Mouse (Mus musculus): Measurements from ENCODE around the gene Ptbp3. TPM values are rescaled to one million over a fixed set of nuclear protein-coding genes. Genes with fewer than 3 reads are reported as not detected.

Ptbp3 gene
- 38.7 and 40.7 TPM in 2 replicates for polyA plus RNA-seq (2015; fragmentation: Nextera tagmentation; extraction: Ambion mirVana)

DNA sequence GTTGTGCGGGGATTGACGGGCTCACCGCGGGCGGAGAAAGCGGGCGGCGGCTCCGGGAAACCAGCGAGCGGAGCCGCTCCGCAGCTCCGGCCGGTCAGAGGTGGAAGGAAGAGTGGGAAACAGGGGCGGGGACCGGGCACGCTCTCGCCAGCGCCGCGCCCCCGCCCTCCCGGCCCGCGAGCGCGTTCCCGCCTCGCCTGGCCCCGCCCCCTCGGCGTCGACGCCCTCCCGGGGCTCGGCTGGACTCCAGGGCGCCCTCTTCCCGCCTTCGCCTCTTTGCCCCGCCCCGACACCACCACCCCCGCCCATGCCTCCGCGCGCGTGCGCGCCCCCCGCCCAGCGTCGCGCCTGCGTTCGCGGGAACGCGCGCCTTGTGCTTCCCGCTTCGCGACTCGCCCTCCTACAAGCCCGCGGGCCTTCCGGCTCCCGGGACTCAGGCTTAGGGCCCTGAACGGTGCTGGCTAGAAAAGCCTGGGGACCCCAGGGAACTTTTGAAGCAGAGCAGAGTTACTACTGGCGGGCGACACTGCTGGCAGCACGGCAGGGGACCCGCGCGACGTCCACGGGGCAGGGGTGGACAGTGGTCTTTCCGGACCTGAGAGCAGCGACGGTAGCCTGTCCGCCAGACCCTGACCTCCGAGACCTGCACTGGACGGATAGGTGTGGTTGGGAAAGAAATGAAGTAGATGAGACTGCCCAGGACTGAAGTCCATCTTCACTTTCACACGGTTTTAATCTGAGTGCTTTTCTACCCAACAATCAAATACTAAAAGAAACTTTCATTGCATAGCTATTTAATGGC, at the start of gene Ptbp3:
Ptbp3 (minus strand) TSS at position 190 of the 802 bp plus-strand sequence.

DNA sequence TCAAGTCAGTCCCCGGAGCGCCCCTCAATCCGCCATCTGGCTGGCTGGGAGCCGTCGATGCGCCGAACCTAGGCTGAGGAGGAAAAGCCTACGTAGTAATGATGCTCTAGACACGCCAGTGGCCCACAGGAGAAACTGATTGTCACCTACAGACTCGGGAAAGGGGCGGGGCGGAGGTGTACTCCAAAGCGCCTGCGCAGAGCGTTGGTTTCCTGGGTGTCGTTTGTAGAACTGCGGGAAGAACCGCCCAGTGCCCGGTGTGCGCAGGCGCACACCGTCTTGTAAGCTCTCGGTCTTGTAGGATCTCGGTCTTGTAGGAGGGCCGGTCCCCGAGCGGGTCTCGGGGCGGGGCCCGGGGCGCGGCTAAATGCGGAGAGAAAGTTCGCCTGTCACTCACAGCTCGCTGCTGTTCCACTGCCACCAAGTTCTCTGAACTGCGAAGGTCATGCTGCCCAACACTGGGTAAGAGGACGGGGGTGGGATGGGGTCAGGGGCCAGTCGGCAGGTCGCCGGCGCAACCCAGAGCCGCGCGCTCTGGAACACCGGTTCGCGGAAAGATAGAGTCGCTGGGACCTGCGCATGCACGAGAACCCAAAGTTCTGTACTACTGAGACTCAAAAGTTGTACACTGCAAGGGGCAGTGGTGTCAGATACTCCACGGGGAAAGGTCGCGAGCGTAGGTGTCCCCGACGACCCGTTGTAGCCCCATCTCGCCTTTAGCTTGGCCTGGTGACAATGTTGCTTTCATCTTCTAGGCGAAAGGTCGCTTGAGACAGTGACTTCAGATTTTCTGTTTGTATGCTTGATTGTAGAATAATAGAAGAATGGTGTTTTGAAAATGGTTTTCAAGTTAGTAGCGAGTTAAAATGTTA, 32.4 kb upstream of the Ptbp3 start, which contains the start of gene Hsdl2:
Hsdl2 (plus strand) TSS at position 250 of the 872 bp plus-strand sequence.

DNA sequence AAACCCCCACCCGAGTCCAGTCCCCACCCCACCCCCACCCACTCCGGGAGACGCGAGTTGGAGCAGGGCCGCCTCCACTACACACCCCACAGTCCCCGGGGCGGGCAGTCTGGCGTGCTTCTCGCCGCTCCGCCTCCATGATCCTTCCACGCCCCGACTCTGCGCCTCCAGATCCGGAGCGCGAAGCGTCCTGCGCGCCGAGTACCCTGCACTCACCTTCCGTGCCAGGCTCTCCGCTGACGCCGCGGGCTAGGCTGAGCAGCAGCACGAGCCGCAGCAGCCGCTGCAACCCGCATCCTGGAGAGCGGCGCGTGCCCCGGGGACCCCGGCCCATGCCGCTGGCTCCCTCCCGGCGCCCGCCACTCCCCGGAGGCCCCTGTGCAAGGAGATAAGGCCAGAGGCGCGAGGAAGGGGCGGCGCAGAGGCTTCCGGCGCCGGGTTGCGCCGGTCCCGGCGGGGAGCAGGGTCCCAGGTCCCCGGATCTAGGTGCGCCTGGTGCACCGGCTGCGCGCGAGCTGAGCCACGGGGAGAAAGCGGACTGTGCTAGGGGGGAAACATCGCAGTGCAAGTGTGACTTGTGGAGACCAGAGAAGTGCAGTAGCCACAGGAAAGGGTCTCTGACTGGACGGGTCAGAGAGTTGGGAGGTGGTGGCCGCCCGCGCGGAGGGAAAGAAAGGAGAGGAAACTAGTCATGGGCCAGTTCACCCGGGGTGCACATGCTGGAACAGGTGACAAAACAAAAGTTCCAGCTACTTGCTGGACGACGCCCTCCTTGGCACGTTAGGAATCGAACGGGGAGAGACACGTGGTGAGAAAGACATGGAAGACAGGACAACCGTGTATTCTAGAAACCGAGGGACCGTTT, 110.9 kb downstream of the Ptbp3 start, which contains the start of gene Susd1:
Susd1 (minus strand) TSS at position 644 of the 865 bp plus-strand sequence.

Other genes starting within 250 kb of the Ptbp3 start
- gene Susd1, start 110.7 kb downstream of the Ptbp3 start, polyA plus RNA-seq (2015; fragmentation: Nextera tagmentation; extraction: Ambion mirVana), result 3.4 and 4.0 TPM in 2 replicates
- gene Hsdl2, start 32.2 kb upstream of the Ptbp3 start, polyA plus RNA-seq (2015; fragmentation: Nextera tagmentation; extraction: Ambion mirVana), result 36.1 and 41.2 TPM in 2 replicates
- gene E130308A19Rik, start 76.8 kb upstream of the Ptbp3 start, polyA plus RNA-seq (2015; fragmentation: Nextera tagmentation; extraction: Ambion mirVana), result 8.4 and 8.5 TPM in 2 replicates

All from urinary bladder, postnatal 0 days (tissue).